Mouse (Mus musculus) lung, adult 18-20 months (tissue): Measurements from ENCODE around the gene Gsc2.
"Not testable (repeated sequence)": the region's sequence is repeated elsewhere in the genome, so short reads cannot be mapped to it uniquely, and the experiment has no call there.

ENCODE experiments used
- DNase-seq, 2 experiments: peaks; one replicate each; pipeline ENCODE4 v3.0.0; 2022; ENCODE audit warnings: mixed read lengths in 2 of 2

The Gsc2 gene

GRCm38 (mm10) chr16:17914307-17915249, at the start of gene Gsc2:
TSS of gene Gsc2 (minus strand) at chr16:17915059.
- DNase-seq: no peak

GRCm38 (mm10) chr16:17962091-17962490, 47.2 kb upstream of the Gsc2 start:
- no peak for DNase-seq

GRCm38 (mm10) chr16:17956052-17956638, 41.3 kb upstream of the Gsc2 start:
- not testable (repeated sequence) for DNase-seq

- DNase-seq: no peak
Observed at GRCm38 (mm10) chr16:17951618-17952017, 36.8 kb upstream of the Gsc2 start.

GRCm38 (mm10) chr16:17950068-17950467, 35.2 kb upstream of the Gsc2 start:
- DNase-seq: no peak

DNA sequence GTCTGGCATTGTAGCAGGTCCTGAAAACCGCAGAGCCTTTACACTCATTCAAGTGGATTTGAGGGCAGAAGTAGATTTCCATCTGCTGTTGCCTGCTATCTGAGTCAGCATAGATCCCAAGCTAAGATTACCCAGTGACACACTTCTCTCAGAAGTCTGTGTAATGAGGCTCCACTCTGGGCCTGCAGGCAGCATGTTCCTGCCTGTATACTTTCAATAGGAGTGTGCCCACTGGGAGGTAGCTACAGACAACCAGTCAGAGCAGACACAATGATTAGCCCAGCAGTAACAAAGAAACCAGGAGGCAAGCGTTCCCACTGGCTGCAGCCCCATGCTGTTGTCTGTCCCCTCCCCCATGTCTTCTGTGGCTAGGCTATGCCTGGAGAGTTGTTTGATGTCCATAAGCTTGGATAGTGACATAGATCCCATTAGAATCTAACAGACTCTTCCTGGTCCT, 34.6 kb upstream of the Gsc2 start:
- no peak for DNase-seq

DNA sequence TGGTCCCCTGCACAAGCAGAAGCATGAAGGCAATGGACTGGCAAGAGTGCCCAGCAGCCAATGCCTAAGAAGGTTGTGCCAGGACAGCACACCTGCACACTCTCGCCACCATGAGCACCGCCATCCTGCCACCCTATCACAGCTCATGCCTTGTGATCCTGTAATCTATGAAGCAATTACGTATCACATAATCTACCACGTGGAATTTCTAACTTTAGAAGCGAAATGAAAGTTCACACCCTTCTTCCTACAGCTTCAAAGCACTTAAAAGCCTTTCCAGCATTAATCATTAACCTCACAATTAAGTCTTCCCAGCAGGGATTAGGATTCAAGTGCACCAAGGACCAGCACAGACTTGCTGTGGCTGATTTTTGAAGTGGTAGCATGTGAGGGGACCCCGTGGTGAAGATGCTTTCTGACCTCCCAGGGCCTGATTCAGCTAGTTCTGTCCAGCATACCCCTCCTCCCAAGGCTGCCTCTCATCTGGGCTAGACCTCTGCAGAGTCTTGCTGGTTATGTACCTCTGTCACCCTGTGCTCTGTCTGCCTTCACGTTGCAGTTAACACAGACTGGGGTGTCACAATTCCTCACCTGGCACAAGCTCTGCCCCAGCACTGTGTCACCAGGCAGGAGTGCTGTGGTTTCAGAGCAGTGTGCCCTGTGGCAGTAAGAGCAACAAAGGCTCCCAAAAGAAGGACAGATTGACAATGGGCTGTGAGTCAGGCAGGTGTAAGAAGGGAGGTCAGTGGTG, 30.4 kb upstream of the Gsc2 start:
- peak; percentile 52 to 68 for DNase-seq

GRCm38 (mm10) chr16:17943466-17943865, 28.6 kb upstream of the Gsc2 start:
- no peak for DNase-seq

GRCm38 (mm10) chr16:17939255-17939751, 24.4 kb upstream of the Gsc2 start:
- DNase-seq: peak in 1 of 2 experiments; percentile 17

- peak; percentile 73 to 82 for DNase-seq
Observed at GRCm38 (mm10) chr16:17938821-17939220, 24.0 kb upstream of the Gsc2 start.

DNA sequence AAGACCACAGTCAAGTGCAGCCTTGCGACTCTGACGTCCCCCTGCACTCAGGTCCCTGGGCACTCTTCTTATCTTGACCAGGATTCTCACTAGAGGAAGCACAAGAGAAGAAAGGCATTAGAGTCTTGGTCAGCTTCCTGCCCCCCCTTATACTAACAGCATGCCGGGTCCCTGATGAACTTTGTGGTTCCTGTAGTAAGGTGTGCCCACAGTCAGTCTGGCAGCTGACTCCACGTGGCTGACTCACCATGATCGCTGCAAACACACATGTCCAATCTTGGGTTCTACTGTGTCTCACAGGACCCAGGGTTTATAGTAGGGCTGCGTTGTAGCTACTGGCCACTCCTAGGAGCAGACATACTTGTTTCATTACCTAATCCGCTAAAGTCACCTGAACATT, 23.3 kb upstream of the Gsc2 start:
- DNase-seq: no peak

- peak; percentile 52 to 53 for DNase-seq
Observed at GRCm38 (mm10) chr16:17936776-17937175, 21.9 kb upstream of the Gsc2 start.

DNA sequence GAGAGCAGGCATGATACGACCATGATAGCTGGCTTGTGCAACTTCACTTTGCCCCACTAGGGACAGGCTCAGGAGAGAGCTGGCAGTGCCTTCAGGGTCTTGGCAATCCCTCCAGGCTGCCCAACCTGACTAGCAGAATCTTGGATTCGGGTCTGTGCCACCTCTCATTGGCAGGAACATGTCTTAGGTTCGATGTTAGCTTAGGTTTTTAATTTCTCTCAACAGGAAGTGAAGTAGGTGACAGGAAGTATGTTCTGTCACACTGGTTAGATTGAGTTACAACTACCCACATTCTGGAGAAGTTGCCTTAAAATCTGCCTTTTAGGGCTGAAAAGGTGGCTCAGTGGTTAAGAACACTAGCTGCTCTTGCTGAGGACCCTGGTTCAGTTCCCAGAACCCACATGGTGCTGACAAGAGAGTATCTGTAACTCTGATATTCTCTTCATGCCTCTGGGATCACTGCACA, 19.6 kb upstream of the Gsc2 start:
- DNase-seq: no peak

GRCm38 (mm10) chr16:17933594-17934444, 19.0 kb upstream of the Gsc2 start:
- no peak for DNase-seq

DNA sequence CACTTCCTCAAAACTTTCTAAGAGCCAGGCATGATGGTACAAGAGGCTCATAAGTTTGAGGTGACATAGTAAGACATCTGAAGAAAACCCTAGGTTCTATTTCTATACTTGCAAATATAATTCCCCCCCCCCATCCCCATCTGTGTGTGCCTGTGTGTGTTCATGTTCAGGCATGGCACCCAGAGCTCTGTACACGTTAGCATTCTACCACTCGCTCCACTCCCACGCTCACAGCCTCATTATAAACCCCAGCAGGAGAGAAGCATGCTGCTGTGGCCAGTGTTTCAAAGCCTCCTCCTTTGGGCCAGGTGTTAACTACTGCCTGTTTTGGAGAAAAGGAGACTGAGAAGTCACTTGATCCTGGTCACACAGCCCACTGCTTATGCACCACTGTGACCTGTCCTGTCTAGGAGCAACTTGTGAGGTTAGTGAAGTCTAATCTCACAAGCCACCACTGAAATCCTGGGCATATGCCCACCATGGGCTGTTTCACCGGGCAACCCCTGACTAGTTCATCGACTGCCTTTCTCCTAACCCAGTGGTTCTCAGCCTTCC, 17.1 kb upstream of the Gsc2 start:
- DNase-seq: no peak

DNA sequence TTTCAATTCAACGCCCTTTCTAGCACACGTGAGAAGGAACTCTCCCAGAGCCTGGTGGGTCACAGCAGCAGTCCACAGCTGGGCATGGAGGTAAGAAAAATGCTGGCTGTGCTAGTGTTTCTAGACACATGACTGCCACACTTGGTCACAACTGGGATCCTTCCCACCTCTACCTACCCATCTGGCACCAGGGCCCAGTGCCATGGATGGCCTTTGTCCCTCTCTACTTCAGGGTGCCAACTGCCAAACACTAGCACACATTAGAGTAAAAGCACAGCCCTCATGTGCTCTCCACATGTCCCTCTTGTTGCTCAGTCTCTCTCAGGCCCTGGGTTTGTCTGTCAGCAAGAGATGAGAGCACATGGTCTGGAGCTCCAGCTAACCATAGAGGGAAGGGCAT, 14.8 kb upstream of the Gsc2 start:
- DNase-seq: no peak

DNA sequence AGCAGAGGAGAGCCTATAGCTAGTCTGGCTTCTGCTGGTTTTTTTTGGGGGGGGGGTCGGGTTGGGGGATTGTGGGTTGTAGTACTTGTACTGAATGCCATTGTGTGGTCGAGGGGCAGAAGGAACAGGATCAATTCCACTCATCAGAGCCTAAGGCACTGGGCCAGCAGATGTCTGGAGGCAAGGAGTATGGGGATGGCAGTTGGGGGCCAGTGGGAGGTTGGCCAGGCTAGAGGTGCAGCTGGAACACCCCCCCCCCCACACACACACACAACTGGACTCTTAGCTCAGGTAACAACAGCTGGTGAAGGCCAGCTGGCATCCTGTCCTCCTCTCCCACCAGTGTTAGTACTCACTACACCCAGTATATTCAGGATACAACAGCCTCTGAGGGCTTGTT, 14.4 kb upstream of the Gsc2 start:
- DNase-seq: no peak

DNA sequence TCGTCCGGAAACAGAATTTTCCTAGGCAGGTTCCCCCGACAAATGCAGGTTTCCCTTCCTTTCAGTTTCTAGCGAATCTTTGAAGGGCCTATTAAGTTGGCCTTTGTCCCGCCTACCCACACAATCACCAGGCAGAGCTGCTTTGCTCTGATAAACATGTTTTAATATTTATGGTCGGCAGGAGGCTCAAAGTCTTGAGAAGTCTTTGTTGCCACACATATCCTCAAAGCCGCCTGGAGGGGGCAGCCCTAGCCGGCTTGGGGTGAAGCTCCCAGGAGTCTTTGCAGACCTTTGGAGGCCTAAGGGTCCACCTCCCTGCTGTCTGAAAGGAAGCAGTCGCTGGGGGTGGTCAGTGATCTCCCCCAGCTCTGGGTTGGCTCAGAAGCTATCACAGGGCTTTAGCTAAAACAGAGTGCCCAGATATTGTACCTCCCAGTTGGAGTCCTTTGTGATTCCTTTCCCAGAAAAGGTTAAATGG, 13.8 kb upstream of the Gsc2 start:
- peak; percentile 82 to 88 for DNase-seq

DNA sequence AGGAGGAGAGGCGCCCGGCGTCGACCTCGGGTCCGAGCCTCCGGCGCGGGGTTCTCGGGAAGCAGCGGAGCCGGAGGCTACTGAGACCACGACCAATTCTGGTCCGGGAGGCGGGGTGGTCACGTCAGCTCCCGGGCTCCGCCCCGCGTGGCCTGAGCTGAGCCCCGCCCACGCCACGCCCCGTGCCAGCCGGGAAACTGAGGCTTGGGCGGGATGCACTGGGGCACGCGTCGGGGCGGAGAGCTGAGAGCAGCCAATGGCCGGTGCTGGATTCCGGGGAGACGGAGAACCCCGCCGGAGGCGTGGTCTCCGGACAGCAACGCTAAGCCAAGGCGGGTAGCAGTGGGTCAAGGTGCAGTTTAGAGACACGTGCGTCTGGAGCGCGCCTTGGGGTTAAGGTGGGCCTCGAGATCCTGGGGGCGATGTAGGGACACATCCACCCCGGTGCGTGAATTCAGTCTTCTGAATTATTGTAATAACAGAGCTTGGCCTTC, 13.3 kb upstream of the Gsc2 start, which contains the start of gene Slc25a1:
Gene Slc25a1, minus strand, starts transcription at position 133 of the 494 bp plus-strand sequence.
- DNase-seq: peak; percentile 81 to 82

DNA sequence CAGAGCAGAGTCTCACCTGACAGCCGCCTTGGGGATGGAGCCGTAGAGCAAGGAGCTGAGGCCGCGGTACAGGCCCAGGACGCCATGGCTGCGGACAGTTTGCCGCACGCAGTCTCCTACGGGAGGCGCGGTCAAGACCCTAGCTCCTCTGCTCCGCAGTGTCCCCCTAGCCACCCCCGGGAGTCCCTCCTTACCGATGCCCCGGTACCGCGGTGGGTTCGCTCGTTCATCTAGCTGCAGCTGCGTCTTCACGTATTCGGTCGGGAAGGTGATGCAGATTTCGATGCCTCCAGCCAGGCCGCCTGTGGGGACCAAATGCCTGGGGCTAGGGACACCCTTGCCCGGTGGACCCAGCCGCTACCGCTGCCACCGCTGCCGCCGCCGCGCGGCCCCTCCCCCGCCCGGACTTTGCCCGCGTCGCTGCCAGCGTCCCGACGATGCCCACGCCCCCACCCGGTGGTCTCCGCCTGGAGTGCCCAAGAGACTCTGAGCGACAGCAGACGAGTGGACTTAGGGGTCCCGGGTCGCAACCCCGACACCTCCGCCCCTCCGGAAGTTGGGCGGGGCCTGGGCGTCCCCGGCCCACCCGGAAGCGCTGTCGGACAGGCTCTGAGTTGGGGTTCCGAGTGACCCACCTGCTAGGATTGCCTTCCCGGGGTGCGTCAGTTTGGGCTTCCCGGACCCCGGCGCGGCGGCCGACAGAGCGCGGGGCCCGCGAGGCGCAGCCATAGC, 12.7 kb upstream of the Gsc2 start:
- peak in 1 of 2 experiments; percentile 39 for DNase-seq

GRCm38 (mm10) chr16:17922163-17922538, 7.3 kb upstream of the Gsc2 start:
- DNase-seq: no peak
